Mouse (Mus musculus) forebrain, embryonic 12.5 days (tissue): Measurements from ENCODE around the gene Gabarapl1. TPM values are rescaled to one million over a fixed set of nuclear protein-coding genes. Genes with fewer than 3 reads are reported as not detected.

ENCODE experiments used
- ATAC-seq: fragments of 200-750 bp; cut with Nextera tagmentation; 2 replicates; pipeline ENCODE4 v1.8.0; 2017; ENCODE audit warnings: moderate TSS enrichment; ENCODE audit not compliant: low FRiP score
- H3K27ac ChIP-seq: fragments of 300-500 bp; sonication (generic); 2 replicates; pipeline ENCODE4 v1.5.1; 2016; ENCODE audit warnings: mild to moderate bottlenecking
- H3K27me3 ChIP-seq: fragments of 300-500 bp; sonication (generic); 2 replicates; pipeline ENCODE4 v1.6.1; 2016; ENCODE audit warnings: mild to moderate bottlenecking
- H3K36me3 ChIP-seq: fragments of 300-500 bp; sonication (generic); replicated peaks from 2 replicates; pipeline ENCODE4 v1.6.1; 2016; ENCODE audit warnings: mild to moderate bottlenecking
- H3K4me1 ChIP-seq: fragments of 300-500 bp; sonication (generic); 2 replicates; pipeline ENCODE4 v1.6.1; 2016
- H3K4me2 ChIP-seq: fragments of 300-500 bp; sonication (generic); 2 replicates; pipeline ENCODE4 v1.6.1; 2016; ENCODE audit warnings: mild to moderate bottlenecking, moderate library complexity
- H3K4me3 ChIP-seq: fragments of 300-500 bp; sonication (generic); replicated peaks from 2 replicates; pipeline ENCODE4 v1.5.1; 2016; ENCODE audit warnings: mild to moderate bottlenecking
- H3K9ac ChIP-seq: fragments of 300-500 bp; sonication (generic); 2 replicates; pipeline ENCODE4 v1.6.1; 2016; ENCODE audit warnings: mild to moderate bottlenecking
- H3K9me3 ChIP-seq: fragments of 300-500 bp; sonication (generic); 2 replicates; pipeline ENCODE4 v1.6.1; 2016
- WGBS: fragments of 180-500 bp; shearing (Covaris S2); methylation state at CpG from one replicate; pipeline ENCODE4 v1.1.7; 2016; 5-methylcytosine and 5-hydroxymethylcytosine counted together
- polyA plus RNA-seq: library from polyadenylated mRNA; unstranded; fragments of >200 nt; fragmentation: Nextera tagmentation; extraction: Ambion mirVana; gene quantifications from 2 replicates; pipeline ENCODE4 v1.2.1, GENCODE M21; 2016

The Gabarapl1 gene
- polyA plus RNA-seq, 1 experiment from 2014 or later, result 83.6 TPM

GRCm38 (mm10) chr6:129515068-129515467 lies 17.9 kb upstream of the Gabarapl1 start:
- Histone ChIP-seq H3K27ac (no peak overlapping the region), H3K4me2 (no peak overlapping the region), H3K27me3 (no peaks in the 10 kb centered on the region), H3K9ac (no peak overlapping the region), H3K4me1 (no peaks in the 10 kb centered on the region), H3K36me3 (no peaks in the 10 kb centered on the region), H3K4me3 (no peak overlapping the region), H3K9me3 (no peaks in the 10 kb centered on the region)
- no peak for ATAC-seq
- 93% methylated on average over 3 of the region's 3 CpGs for WGBS

DNA sequence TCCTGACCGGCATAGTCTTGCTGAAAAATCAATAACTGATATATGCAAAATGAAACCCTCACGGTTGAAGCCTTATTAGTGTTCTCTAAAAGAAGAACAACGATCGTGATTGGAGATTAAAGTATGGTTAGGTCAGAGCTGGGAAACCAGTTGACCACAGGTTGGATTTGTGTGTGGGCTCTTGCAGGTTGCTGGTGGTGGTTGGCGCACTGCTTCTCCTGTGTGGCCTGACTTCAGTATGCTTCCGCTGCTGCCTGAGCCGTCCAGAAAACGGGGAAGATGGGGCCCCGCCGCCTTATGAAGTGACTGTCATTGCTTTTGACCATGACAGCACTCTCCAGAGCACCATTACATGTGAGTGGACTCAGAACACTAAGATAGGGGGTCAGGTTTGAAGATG lies 16.6 kb upstream of the Gabarapl1 start:
- Histone ChIP-seq H3K4me1 (no peaks in the 10 kb centered on the region), H3K9me3 (no peaks in the 10 kb centered on the region), H3K27me3 (no peaks in the 10 kb centered on the region), H3K4me3 (no peak overlapping the region), H3K9ac (no peak overlapping the region), H3K27ac (no peak overlapping the region), H3K36me3 (no peaks in the 10 kb centered on the region), H3K4me2 (no peak overlapping the region)
- ATAC-seq, result no peak
- 93% methylated on average over 10 of the region's 10 CpGs for WGBS

DNA sequence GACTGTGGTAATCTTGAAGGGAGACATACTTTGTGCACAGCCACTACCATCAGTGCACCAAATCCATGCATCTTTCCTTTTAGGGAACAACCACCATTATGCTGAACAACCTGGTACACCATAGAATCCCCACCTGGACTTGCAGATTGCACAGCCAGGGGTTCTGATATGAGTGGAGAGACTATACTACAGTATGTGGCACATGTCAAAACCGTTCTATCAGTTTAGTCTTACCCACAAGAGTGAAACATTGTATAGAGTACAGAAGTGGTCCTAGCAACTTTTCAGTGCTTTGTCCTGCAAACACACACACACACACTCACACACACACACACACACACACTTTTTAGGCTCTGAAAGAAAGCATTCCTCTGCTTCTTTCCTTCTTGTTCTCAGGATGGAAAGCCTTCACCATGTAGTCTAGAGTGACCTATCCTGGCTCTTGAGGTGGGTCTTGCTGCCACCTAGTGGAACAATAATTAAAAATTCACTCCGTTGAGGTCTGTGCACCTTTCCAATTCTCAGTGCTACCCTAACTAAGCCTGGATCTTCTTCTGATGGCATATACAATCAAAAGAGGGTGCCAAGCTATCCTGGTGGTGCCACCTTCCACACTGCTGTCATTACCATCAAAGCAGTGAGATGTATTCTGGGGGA lies 15.1 kb upstream of the Gabarapl1 start:
- Histone ChIP-seq H3K27ac (no peak overlapping the region), H3K4me2 (no peak overlapping the region), H3K27me3 (no peaks in the 10 kb centered on the region), H3K9me3 (no peaks in the 10 kb centered on the region), H3K4me3 (no peak overlapping the region), H3K9ac (no peak overlapping the region), H3K4me1 (0 out of 2 replicates have a peak, but pooled peaks cover 2% of the 10 kb centered on the region), H3K36me3 (no peaks in the 10 kb centered on the region)
- 48% methylated on average over 2 of the region's 2 CpGs for WGBS
- peak; percentile 61; the same call in 1 of the 2 replicates for ATAC-seq

- Histone ChIP-seq H3K27me3 (no peaks in the 10 kb centered on the region), H3K9ac (no peak overlapping the region), H3K36me3 (no peaks in the 10 kb centered on the region), H3K27ac (no peak overlapping the region), H3K9me3 (no peaks in the 10 kb centered on the region), H3K4me3 (no peak overlapping the region), H3K4me1 (0 out of 2 replicates have a peak, but pooled peaks cover 2% of the 10 kb centered on the region), H3K4me2 (no peak overlapping the region)
- ATAC-seq, result no peak
Observed at GRCm38 (mm10) chr6:129526069-129526468, 6.9 kb upstream of the Gabarapl1 start.

- no peaks in the 10 kb centered on the region for H3K36me3 ChIP-seq
- WGBS, result 88% methylated on average over 2 of the region's 2 CpGs
- no peak overlapping the region for H3K9ac ChIP-seq
- peaks cover 3% of the 10 kb centered on the region; the same call in 1 of the 2 replicates for H3K4me1 ChIP-seq
- no peaks in the 10 kb centered on the region for H3K9me3 ChIP-seq
- no peak overlapping the region for H3K4me3 ChIP-seq
- ATAC-seq, result no peak
- H3K4me2 ChIP-seq, result no peak overlapping the region
- no peaks in the 10 kb centered on the region for H3K27me3 ChIP-seq
- no peak overlapping the region for H3K27ac ChIP-seq
Observed at GRCm38 (mm10) chr6:129527416-129527815, 5.5 kb upstream of the Gabarapl1 start.

DNA sequence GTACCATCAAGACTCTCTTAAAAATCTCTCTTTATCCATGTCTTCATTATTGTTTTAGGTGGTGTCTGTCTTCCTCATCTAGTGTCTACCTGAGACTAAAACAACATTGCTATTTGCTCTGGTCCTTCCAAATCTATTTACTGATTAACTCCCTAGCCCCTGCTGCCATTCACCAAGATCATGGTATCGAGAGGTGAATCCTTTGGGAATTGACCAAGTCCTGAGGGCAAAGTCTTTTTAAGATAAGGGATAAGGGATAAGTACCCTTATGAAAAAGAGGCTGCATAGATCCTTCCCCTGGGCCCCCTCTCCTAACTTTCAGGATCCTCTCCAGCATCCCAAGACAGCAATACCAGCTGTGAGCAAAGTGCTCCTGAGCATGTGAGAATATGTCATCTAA lies 3.4 kb upstream of the Gabarapl1 start:
- Histone ChIP-seq H3K27me3 (no peaks in the 10 kb centered on the region), H3K9me3 (no peaks in the 10 kb centered on the region), H3K9ac (no peak overlapping the region), H3K4me1 (peaks cover 7% of the 10 kb centered on the region), H3K36me3 (no peaks in the 10 kb centered on the region), H3K4me3 (no peak overlapping the region), H3K27ac (no peak overlapping the region), H3K4me2 (no peak overlapping the region)
- WGBS, result 91% methylated on average over 1 of the region's 1 CpGs
- ATAC-seq, result no peak

- Histone ChIP-seq H3K9ac (no peak overlapping the region), H3K4me3 (no peak overlapping the region), H3K27me3 (no peaks in the 10 kb centered on the region), H3K4me1 (peaks cover 14% of the 10 kb centered on the region), H3K9me3 (no peaks in the 10 kb centered on the region), H3K4me2 (no peak overlapping the region), H3K27ac (no peak overlapping the region), H3K36me3 (no peaks in the 10 kb centered on the region)
- no peak for ATAC-seq
Observed at GRCm38 (mm10) chr6:129530261-129530660, 2.7 kb upstream of the Gabarapl1 start.

GRCm38 (mm10) chr6:129532556-129532941 lies 411 bp upstream of the Gabarapl1 start:
- Histone ChIP-seq H3K9ac (peak overlapping the region; percentile 80), H3K4me1 (peaks cover 24% of the 10 kb centered on the region), H3K4me3 (peak overlapping the region; percentile 62), H3K27ac (peak overlapping the region; percentile 50; the same call in 1 of the 2 replicates), H3K27me3 (no peaks in the 10 kb centered on the region), H3K36me3 (no peaks in the 10 kb centered on the region), H3K9me3 (no peaks in the 10 kb centered on the region), H3K4me2 (peak overlapping the region; percentile 75)
- WGBS, result 33% methylated on average over 7 of the region's 7 CpGs
- ATAC-seq, result peak; percentile 31

DNA sequence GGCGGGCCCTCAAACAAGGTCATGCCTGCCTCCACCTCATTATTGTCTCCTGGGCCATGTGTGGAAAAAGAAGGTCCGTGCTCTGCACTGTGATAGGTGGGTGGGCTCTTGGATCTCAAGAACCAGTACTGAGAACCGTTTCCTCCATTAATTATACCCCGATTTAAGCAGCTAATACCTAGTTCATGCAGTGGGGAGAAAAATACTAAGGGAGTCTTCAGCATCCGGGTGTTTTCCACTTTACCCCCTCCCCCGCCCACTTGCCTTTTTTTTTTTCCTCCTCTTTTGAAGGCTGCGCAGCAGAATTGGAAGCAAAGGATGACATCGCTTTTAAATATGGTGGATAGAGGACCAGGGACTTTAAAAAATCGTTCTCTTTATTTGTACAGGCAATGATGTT lies 1.1 kb downstream of the Gabarapl1 start:
- H3K27ac ChIP-seq, result 0 out of 2 replicates have a peak overlapping the region, but pooled peaks have one; percentile 74
- WGBS, result 12% methylated on average over 9 of the region's 9 CpGs

DNA sequence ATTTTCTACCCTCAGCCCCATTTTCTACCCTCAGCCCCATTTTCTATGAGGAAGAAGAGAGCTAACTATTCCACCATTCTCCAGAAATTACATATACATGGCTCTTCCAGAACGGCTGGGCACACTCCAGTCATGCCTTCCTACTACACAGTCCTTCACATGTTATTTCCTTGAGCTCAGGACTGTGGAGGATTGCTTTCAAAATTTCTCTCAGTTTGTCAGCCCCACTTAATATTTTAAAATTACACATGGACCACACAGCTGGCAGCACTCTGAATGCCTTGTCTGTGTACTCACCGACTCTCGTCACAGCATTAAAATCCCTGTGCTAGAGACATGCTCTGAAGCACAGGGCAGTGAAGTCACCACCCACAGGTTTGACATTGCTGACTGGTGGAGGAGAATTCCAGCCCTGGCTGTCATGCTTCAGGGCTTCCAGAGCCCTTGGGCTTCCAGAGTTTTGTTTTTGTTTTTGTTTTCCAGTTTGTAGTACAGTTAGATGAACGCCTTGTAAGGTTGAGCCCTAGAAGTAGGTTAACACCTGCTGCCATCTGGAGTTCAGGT lies 1.7 kb downstream of the Gabarapl1 start:
- Histone ChIP-seq H3K4me2 (peak overlapping the region; percentile 75), H3K27me3 (no peaks in the 10 kb centered on the region), H3K4me1 (peaks cover 24% of the 10 kb centered on the region), H3K36me3 (peaks cover 18% of the 10 kb centered on the region), H3K4me3 (peak overlapping the region; percentile 62), H3K27ac (no peak overlapping the region), H3K9me3 (no peaks in the 10 kb centered on the region), H3K9ac (peak overlapping the region; percentile 42; the same call in 1 of the 2 replicates)
- no peak for ATAC-seq
- WGBS, result 58% methylated on average over 4 of the region's 4 CpGs

More for the DNA sequence above, 1.1 kb downstream of the Gabarapl1 start:
- H3K4me2 ChIP-seq, result peak overlapping the region; percentile 75
- H3K9ac ChIP-seq, result peak overlapping the region; percentile 80
- H3K4me1 ChIP-seq, result peaks cover 24% of the 10 kb centered on the region
- ATAC-seq, result peak; percentile 64
- H3K27me3 ChIP-seq, result no peaks in the 10 kb centered on the region
- H3K4me3 ChIP-seq, result peak overlapping the region; percentile 62
- peaks cover 11% of the 10 kb centered on the region for H3K36me3 ChIP-seq
- H3K9me3 ChIP-seq, result no peaks in the 10 kb centered on the region

DNA sequence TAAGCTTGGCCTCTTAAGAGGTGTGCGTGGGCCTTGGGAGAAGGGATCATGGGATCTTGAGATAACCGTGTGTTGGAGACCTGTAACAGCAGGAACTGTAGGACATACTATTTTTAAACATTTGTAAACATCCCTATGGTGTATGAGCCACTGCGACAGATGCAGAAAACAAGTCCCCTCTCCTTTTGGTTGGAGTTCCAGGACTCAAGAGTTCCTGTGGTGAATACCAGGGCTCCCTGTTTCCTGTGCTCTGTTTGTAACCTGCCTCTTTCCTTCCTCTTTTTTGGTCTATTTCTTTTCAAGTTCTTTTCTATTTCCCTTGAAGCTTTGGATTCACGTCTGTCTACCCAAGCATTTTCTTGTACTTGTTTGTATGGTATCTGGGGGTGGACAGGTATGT lies 2.8 kb downstream of the Gabarapl1 start:
- Histone ChIP-seq H3K9me3 (no peaks in the 10 kb centered on the region), H3K4me1 (peaks cover 24% of the 10 kb centered on the region), H3K27ac (no peak overlapping the region), H3K9ac (no peak overlapping the region), H3K36me3 (peaks cover 28% of the 10 kb centered on the region), H3K27me3 (no peaks in the 10 kb centered on the region), H3K4me3 (no peak overlapping the region), H3K4me2 (peak overlapping the region; percentile 75)
- no peak for ATAC-seq
- WGBS, result 91% methylated on average over 4 of the region's 4 CpGs

GRCm38 (mm10) chr6:129538555-129538954 lies 5.6 kb downstream of the Gabarapl1 start:
- H3K4me1 ChIP-seq, result peaks cover 20% of the 10 kb centered on the region
- WGBS, result 82% methylated on average over 6 of the region's 6 CpGs
- H3K36me3 ChIP-seq, result peaks cover 46% of the 10 kb centered on the region
- no peaks in the 10 kb centered on the region for H3K9me3 ChIP-seq
- H3K9ac ChIP-seq, result no peak overlapping the region
- no peak overlapping the region for H3K27ac ChIP-seq
- ATAC-seq, result no peak
- H3K27me3 ChIP-seq, result no peaks in the 10 kb centered on the region
- H3K4me3 ChIP-seq, result no peak overlapping the region
- H3K4me2 ChIP-seq, result no peak overlapping the region

DNA sequence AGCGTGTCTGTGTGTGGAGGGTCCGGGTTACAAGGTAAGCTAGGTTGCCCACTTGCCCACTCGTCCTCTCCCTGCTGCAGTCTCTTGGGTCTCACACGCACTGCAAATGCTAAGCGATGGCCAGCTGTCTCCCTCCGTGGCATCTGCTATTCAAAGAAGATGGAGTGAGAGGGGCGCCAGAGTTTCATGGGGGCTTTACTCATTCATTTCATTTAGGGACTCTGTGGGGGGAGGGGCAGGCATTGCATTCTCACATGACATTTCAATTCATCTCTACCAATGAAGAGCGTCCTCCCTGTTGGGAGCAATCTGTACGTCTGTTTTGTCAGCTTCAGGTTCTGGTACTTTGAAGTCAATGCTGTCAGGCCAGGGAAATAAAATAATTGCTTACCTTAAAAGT lies 9.0 kb downstream of the Gabarapl1 start:
- Histone ChIP-seq H3K27ac (no peak overlapping the region), H3K9me3 (no peaks in the 10 kb centered on the region), H3K4me2 (no peak overlapping the region), H3K4me3 (no peak overlapping the region), H3K27me3 (no peaks in the 10 kb centered on the region), H3K4me1 (no peaks in the 10 kb centered on the region), H3K9ac (no peak overlapping the region), H3K36me3 (peaks cover 46% of the 10 kb centered on the region)
- 68% methylated on average over 9 of the region's 9 CpGs for WGBS
- no peak for ATAC-seq
